In the genomic region with DNA sequence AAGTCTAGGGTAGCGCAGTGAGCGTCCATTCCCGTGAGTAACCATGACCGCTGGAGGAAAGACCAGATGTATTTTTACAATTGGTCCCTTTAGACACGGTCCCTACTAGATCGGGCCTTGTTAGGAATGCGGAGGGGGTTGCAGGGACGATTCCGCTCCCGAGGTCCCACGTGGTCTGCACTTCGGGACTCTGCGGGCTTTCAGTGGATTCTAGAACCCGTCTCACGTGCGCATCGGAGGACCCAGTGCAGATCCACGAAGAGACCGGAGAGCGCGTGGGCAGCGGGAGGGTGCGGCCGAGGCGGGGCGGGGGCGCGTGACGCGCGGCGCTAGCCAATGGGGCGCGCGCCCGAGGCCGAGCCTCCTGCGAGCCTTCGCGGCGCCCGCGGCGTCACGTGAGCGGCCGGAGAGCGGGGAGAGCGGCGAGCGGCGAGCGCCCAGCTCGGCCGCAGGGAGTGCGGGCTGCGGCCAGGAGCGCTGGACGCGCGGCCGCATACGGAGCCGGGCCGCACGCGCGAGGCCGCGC, we compare ENCODE assay signal across 8 mouse cellular contexts. TPM values are rescaled to one million over a fixed set of nuclear protein-coding genes. Genes with fewer than 3 reads are reported as not detected.
DNase-seq lines count a peak whose midpoint lies in the region; ATAC-seq and TF ChIP-seq lines count a peak whose summit lies in the region.

A gene (plus strand): TSS at position 396 of the 526 bp plus-strand sequence.

- TF ChIP-seq CTCF in layer of hippocampus, adult 2 months (conservative IDR thresholded peaks at IDR 0.05) = no peak

- H3K36me3 ChIP-seq in liver, embryonic 16.5 days (ENCODE audit: control insufficient read depth, insufficient read depth) = no peaks in the 10 kb centered on the region

- H3K4me3 ChIP-seq in layer of hippocampus, adult 2 months = peak within 1 kb of the TSS; percentile 96
- peak within 1 kb of the TSS; percentile 61 for H3K4me3 ChIP-seq in liver, embryonic 16.5 days (ENCODE audit: low read depth, low read length)

- H3K4me1 ChIP-seq in liver, embryonic 16.5 days (ENCODE audit: control insufficient read depth, low read depth, low read length) = no peaks in the 10 kb centered on the region; the same call in 1 of the 2 replicates

- H3K27me3 ChIP-seq in liver, embryonic 16.5 days (ENCODE audit: control insufficient read depth, insufficient read depth, low read depth, low read length) = peaks cover 32% of the 10 kb centered on the region

- DNase-seq in R1 (ENCODE audit: low read depth, low spot score) = peak; percentile 63
- peak; percentile 87 to 89 for DNase-seq in cerebellum, postnatal 10 days
- peak; percentile 69 to 80 for DNase-seq in frontal cortex, postnatal 10 days (ENCODE audit: low spot score in 2 of 2)
- peak; percentile 84 for DNase-seq in heart, postnatal 4 days
- peak; percentile 83 to 84 for DNase-seq in layer of hippocampus, adult 2 months (ENCODE audit: low spot score in 2 of 2)
- DNase-seq in ovary, adult 18-20 months (ENCODE audit: low spot score) = peak; percentile 75

- peak; percentile 53 for ATAC-seq in liver, embryonic 16.5 days (ENCODE audit: low read depth)
- ATAC-seq in CD4-positive, CD25-positive, alpha-beta regulatory T cell, adult 4 months = no peak

- H3K9ac ChIP-seq in liver, embryonic 16.5 days (ENCODE audit: low read depth, low read length) = peak within 1 kb of the TSS; percentile 68

- peak within 1 kb of the TSS; percentile 56 for H3K4me2 ChIP-seq in liver, embryonic 16.5 days (ENCODE audit: low read depth, low read length)

- peak within 1 kb of the TSS; percentile 98 for H3K27ac ChIP-seq in layer of hippocampus, adult 2 months
- H3K27ac ChIP-seq in liver, embryonic 16.5 days (ENCODE audit: low read length) = peak within 1 kb of the TSS; percentile 86

- WGBS in liver, embryonic 16.5 days (ENCODE audit: insufficient replicate concordance) = under 1% methylated on average over 66 of the region's 70 CpGs

- H3K9me3 ChIP-seq in liver, embryonic 16.5 days (replicated peaks; ENCODE audit: control insufficient read depth, low read length) = no peaks in the 10 kb centered on the region

RNA-seq across cellular contexts. Expression of the gene that starts here (rescaled TPM):
- 10 to 100 TPM in 1 of 2 experiments, 1 to 10 TPM in 1; 9.7 to 11.6 TPM for total RNA-seq in heart, postnatal 4 days (2021)
- total RNA-seq in layer of hippocampus, adult 2 months (2021) = 10 to 100 TPM; 29.9 to 33.8 TPM
- 21.7 and 25.8 TPM in 2 replicates for polyA plus RNA-seq in liver, embryonic 16.5 days (2015; fragmentation: Nextera tagmentation; extraction: Ambion mirVana)
- not detected for polyA plus RNA-seq in CD4-positive, CD25-positive, alpha-beta regulatory T cell, adult 4 months (2017; shearing (Covaris generic))

Comparison
In these comparisons a context has a peak if more than half of its experiments do, and no peak if none do; other contexts are left out.
1. RNA of the gene that starts here (polyA plus RNA-seq): 21.7 to 25.8 TPM in liver, embryonic 16.5 days; not detected in CD4-positive, CD25-positive, alpha-beta regulatory T cell, adult 4 months; every median in the first group is over 10 times any median in the second.
2. Peak in every context shown above with its lines, with median percentiles within 50 percentile points of each other: DNase-seq.